Mouse (Mus musculus): ENCODE measurements around the gene Sh2d3c. TPM values are rescaled to one million over a fixed set of nuclear protein-coding genes. Genes with fewer than 3 reads are reported as not detected.

The Sh2d3c gene
- polyA plus RNA-seq, 1 experiment from 2014 or later: 27.6 TPM

DNA sequence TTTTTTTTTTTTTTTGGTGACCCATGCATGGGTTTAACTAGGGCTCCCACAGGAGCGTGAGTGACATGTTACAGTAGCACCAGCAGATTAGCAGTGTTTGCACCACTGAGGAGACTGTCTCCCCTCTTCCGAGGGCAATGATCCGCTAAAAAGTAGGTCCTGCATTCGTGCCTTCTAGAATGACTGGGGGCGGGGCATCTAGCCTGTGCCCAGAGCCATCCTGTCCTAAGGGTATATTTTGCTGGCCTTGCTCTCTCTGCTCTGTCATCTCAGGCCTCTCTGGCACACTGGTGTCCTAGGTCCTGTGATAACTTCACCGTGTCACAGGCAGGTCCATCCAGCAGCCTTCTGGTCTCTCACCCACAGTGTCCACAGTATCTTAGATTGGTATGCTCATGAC, 21.2 kb upstream of the Sh2d3c start:
- H3K9ac ChIP-seq: no peak overlapping the region
- H3K4me2 ChIP-seq (replicated peaks): no peak overlapping the region
- H3K4me1 ChIP-seq: no peaks in the 10 kb centered on the region
- no peak overlapping the region for H3K27ac ChIP-seq (replicated peaks)
- 78% methylated on average over 6 of the region's 6 CpGs for WGBS
- ATAC-seq (ENCODE audit: insufficient number of reproducible peaks, low FRiP score, low TSS enrichment, low read depth): no peak
- H3K27me3 ChIP-seq: no peaks in the 10 kb centered on the region
- no peaks in the 10 kb centered on the region for H3K9me3 ChIP-seq (replicated peaks)
- H3K4me3 ChIP-seq (replicated peaks): no peak overlapping the region
- H3K36me3 ChIP-seq: peaks cover 22% of the 10 kb centered on the region

DNA sequence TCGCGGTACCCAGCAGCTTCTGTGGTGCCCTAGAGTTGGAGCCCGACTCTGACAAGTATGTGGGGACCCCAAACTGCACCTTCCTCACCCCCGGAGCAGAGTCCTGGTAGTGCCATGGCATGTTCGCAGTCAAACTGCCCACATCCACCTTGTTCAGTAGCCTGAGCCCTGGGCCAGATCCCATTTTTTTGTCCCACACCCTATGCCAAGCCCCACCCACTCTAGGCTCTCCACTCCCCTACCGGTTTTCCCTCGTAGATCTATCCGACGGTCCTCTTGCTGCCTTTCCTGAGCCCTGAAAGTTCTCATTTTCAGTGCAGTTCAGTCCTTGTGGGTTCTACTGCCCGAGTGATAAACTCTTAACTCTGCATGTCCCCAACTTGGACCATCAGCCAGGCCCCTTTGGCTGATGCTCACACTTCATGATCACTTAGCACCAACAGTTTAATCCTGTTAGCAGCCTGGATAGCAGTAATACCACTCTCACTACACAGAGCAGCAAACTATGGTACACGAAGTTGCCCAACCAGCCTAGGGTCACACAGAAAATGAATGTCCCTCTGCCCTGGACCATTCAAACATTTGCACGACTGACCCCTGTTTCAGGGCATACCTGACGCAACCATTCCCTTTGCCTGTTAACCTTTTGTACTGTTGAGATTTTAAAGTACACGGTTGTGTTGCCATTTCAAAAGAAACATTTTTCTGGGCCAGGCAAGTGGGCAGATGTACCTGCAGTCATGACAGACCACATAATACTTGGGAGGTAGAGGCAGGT, 19.7 kb upstream of the Sh2d3c start:
- H3K9ac ChIP-seq: no peak overlapping the region
- no peak overlapping the region for H3K27ac ChIP-seq (replicated peaks)
- peaks cover 37% of the 10 kb centered on the region for H3K36me3 ChIP-seq
- no peaks in the 10 kb centered on the region for H3K4me1 ChIP-seq
- H3K27me3 ChIP-seq: no peaks in the 10 kb centered on the region
- no peak for ATAC-seq (ENCODE audit: insufficient number of reproducible peaks, low FRiP score, low TSS enrichment, low read depth)
- no peak overlapping the region for H3K4me3 ChIP-seq (replicated peaks)
- H3K9me3 ChIP-seq (replicated peaks): no peaks in the 10 kb centered on the region
- 84% methylated on average over 14 of the region's 14 CpGs for WGBS
- H3K4me2 ChIP-seq (replicated peaks): no peak overlapping the region

DNA sequence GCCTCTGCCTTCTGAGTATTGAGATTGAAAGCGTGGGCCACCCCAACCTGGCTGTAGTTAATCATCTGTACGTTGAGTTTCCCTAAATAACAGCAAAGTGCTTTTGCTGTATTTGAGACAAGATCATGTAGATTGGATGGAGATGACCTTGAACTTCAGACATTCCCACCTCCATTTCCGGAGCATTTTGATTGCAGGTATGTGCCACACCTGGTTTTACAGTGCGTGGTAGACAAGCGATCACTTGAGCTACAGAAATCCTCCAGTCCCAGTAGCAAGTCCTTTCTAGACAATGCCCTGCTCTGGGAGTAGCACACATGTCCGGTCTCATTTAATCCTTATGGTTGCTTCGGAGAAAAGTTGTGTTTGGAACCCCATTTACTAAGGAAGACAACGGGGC, 17.8 kb upstream of the Sh2d3c start:
- Histone ChIP-seq H3K27ac (replicated peaks) (no peak overlapping the region), H3K4me1 (no peaks in the 10 kb centered on the region), H3K4me2 (replicated peaks) (no peak overlapping the region), H3K9me3 (replicated peaks) (no peaks in the 10 kb centered on the region), H3K9ac (no peak overlapping the region), H3K27me3 (no peaks in the 10 kb centered on the region), H3K36me3 (peaks cover 54% of the 10 kb centered on the region), H3K4me3 (replicated peaks) (no peak overlapping the region)
- 93% methylated on average over 8 of the region's 8 CpGs for WGBS
- ATAC-seq (ENCODE audit: insufficient number of reproducible peaks, low FRiP score, low TSS enrichment, low read depth): no peak

DNA sequence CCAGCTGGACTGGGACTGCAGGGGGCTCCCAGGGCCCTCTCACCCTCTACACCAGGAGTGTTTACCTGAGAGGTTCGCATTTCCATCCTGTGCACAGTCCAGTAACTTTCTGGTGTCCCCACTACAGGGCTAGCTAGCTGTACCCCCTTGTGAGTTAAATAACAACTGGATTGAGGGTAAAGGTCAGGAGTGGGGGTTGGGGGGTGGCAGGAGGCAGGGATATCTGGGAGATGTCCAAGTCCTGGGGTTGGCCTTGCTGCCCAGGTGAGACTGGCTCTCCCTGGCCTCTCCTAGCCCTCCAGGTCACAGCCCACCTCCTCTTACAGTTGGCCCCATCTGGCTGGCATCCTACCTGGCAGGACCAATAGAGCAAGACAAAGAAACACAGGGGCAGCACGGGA, 16.8 kb upstream of the Sh2d3c start, which contains the start of gene Fpgs:
Fpgs (minus strand) TSS at position 125 of the 401 bp plus-strand sequence.
- Histone ChIP-seq H3K27ac (replicated peaks) (no peak within 1 kb of the TSS), H3K9ac (no peak within 1 kb of the TSS), H3K4me2 (replicated peaks) (no peak within 1 kb of the TSS), H3K4me1 (no peaks in the 10 kb centered on the region), H3K36me3 (peaks cover 62% of the 10 kb centered on the region), H3K4me3 (replicated peaks) (no peak within 1 kb of the TSS), H3K27me3 (no peaks in the 10 kb centered on the region), H3K9me3 (replicated peaks) (no peaks in the 10 kb centered on the region)
- no peak for ATAC-seq (ENCODE audit: insufficient number of reproducible peaks, low FRiP score, low TSS enrichment, low read depth)
- 80% methylated on average over 2 of the region's 2 CpGs for WGBS

DNA sequence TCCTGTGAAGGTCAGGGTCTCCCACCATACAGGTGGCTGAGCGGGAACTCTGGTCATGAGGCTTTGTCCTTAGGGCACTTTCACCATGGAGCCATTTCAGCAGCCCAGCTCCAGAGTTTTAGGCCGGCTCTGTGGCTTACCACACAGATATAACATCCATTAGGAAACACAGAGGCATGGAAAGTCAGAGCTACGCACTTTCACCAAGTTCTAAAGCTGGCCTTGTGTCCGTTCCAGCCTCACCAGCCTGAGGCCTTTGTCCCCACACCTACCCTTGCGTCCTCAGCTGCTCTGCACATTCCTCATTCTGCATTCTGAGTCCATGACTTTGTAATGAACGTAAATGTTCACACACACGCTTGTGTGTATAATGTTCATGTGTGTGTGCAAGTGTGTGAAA, 15.8 kb upstream of the Sh2d3c start:
- 88% methylated on average over 7 of the region's 7 CpGs for WGBS
- Histone ChIP-seq H3K27ac (replicated peaks) (no peak overlapping the region), H3K9me3 (replicated peaks) (no peaks in the 10 kb centered on the region), H3K9ac (no peak overlapping the region), H3K36me3 (peaks cover 72% of the 10 kb centered on the region), H3K4me3 (replicated peaks) (no peak overlapping the region), H3K4me1 (no peaks in the 10 kb centered on the region), H3K27me3 (no peaks in the 10 kb centered on the region), H3K4me2 (replicated peaks) (no peak overlapping the region)
- no peak for ATAC-seq (ENCODE audit: insufficient number of reproducible peaks, low FRiP score, low TSS enrichment, low read depth)

DNA sequence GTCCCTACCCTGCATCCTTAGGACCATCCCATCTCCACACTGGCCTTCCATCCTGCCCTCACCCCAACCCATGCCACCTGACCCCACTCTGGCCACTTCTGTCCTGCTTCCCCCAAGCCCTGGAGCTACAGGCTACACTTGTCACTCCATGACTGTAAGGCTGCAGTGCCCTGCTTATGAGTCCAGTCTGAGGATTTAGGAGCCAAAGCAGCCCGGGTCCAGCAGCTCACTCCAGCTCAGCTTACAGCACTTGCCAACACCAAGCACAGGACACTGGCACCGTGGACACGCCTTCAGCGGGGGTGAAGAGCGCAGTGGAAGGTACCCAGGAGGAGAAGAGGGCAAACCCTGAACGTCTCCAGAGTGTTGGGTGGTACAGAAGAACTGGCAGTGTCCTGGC, 13.9 kb upstream of the Sh2d3c start:
- no peaks in the 10 kb centered on the region for H3K27me3 ChIP-seq
- WGBS: 92% methylated on average over 6 of the region's 6 CpGs
- no peak overlapping the region for H3K9ac ChIP-seq
- H3K36me3 ChIP-seq: peaks cover 84% of the 10 kb centered on the region
- H3K4me2 ChIP-seq (replicated peaks): no peak overlapping the region
- no peak overlapping the region for H3K4me3 ChIP-seq (replicated peaks)
- no peak overlapping the region for H3K27ac ChIP-seq (replicated peaks)
- no peak for ATAC-seq (ENCODE audit: insufficient number of reproducible peaks, low FRiP score, low TSS enrichment, low read depth)
- peaks cover 10% of the 10 kb centered on the region for H3K4me1 ChIP-seq
- no peaks in the 10 kb centered on the region for H3K9me3 ChIP-seq (replicated peaks)

DNA sequence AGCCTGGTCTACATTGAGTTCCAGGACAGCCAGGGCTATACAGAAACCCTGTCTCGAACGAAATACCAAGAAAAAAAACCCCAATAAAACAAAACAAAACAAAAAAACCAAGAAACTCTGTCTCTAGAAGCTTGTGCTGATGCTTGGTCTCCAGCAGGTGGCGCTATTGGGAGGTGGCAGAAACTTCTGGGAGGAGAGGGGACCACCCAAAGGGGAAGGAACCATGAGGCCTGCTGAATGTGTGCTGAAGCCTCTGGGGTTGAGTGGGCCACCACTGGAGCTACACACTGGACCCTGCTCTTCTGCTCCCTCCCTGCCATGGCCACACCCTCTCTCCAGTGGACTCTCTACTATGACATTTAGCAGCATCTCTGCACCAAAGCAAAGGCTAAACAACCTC, 12.2 kb upstream of the Sh2d3c start:
- Histone ChIP-seq H3K27ac (replicated peaks) (no peak overlapping the region), H3K4me2 (replicated peaks) (no peak overlapping the region), H3K4me3 (replicated peaks) (no peak overlapping the region), H3K9ac (no peak overlapping the region), H3K36me3 (peaks cover 72% of the 10 kb centered on the region), H3K9me3 (replicated peaks) (no peaks in the 10 kb centered on the region), H3K27me3 (no peaks in the 10 kb centered on the region), H3K4me1 (peaks cover 14% of the 10 kb centered on the region)
- WGBS: 46% methylated on average over 3 of the region's 3 CpGs
- ATAC-seq (ENCODE audit: insufficient number of reproducible peaks, low FRiP score, low TSS enrichment, low read depth): no peak

DNA sequence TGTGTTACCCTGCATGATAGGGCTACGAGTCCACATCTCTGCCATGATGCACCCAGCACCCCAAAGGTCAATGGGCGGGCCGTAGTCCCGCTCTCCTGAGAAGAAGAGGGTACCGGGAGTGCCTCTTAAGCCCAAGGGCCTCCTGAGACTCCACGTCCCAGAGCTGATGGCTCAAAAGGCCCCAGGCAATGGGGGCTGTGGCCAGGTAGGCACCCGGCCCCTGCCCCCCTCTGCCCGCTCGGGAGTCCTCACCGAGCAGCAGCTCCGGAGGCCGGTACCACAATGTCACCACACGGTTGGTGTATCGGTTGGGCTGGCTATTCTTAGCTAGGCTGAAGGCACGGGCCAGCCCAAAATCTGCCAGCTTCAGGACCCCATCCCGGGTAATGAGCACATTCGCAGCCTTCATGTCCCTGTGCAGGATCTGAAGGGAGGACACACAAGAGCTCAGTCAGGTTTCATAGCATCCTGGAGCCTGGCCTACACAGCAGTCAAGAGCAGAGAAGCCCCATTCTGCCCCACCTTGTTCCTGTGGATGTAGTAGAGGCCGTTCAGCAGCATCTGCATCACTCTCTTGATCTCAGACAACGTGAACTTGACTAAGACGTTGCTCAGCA, 11.2 kb upstream of the Sh2d3c start:
- WGBS: 90% methylated on average over 20 of the region's 20 CpGs
- H3K9ac ChIP-seq: no peak overlapping the region
- peaks cover 62% of the 10 kb centered on the region for H3K36me3 ChIP-seq
- no peaks in the 10 kb centered on the region for H3K9me3 ChIP-seq (replicated peaks)
- no peak overlapping the region for H3K4me2 ChIP-seq (replicated peaks)
- H3K4me1 ChIP-seq: peaks cover 24% of the 10 kb centered on the region
- no peaks in the 10 kb centered on the region for H3K27me3 ChIP-seq
- no peak overlapping the region for H3K4me3 ChIP-seq (replicated peaks)
- no peak overlapping the region for H3K27ac ChIP-seq (replicated peaks)
- no peak for ATAC-seq (ENCODE audit: insufficient number of reproducible peaks, low FRiP score, low TSS enrichment, low read depth)

DNA sequence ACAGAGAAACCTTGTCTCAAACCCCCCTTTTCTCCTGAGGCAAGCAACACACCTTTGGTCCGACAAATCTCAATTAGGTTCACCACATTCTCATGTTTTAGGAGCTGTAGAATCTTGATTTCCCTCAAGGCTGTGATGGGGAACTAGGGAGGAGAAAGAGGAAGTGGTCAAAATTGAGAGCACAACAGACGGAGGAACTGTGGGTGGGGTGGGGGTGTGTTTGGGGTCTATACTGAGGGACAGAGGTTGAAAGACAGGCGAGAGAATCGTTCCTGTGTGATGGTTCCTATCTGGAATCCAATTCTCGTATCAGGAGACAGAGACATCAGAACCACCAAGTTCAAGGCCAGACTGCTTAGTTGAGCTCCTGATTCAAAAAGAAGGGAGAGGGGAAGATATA, 10.4 kb upstream of the Sh2d3c start:
- Histone ChIP-seq H3K27me3 (no peaks in the 10 kb centered on the region), H3K36me3 (peaks cover 54% of the 10 kb centered on the region), H3K9ac (no peak overlapping the region), H3K4me1 (peaks cover 31% of the 10 kb centered on the region), H3K4me3 (replicated peaks) (no peak overlapping the region), H3K4me2 (replicated peaks) (no peak overlapping the region), H3K9me3 (replicated peaks) (no peaks in the 10 kb centered on the region), H3K27ac (replicated peaks) (no peak overlapping the region)
- ATAC-seq (ENCODE audit: insufficient number of reproducible peaks, low FRiP score, low TSS enrichment, low read depth): no peak
- WGBS: 83% methylated on average over 5 of the region's 5 CpGs

DNA sequence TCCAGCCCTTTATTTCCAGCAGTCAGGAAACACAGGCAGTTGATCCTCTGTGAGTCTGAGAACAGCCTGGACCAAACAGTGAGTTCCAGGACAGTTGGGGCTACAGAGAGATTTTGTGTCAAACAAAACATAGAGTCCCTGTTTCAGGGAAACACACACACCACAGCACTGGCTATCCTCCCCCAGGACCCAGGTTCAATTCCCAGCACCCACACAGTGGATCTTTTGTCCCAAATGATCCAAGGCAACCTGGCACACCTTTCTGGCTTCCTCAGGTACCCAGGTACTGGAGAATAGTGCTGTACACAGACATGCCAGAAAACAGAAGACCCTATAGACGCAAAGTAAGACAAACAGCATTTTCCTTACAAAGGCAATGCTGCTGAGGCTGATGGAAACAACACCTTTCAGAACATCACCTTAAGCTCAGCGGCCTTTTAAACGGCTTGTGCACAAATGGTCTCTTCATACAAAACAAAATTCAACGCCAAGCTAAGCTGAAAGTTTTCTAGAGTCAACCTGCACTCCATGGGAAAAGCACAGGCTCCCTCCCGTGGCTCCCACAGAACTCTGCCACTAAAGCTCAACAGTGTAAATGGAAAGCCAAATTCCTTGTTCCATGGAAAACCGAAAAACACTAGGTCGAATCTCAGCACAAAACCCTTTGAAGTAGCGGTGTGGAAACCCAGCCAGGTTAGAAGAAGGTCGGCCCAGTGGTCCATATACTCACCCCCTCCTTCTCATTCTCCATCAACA, 9.4 kb upstream of the Sh2d3c start:
- peaks cover 44% of the 10 kb centered on the region for H3K36me3 ChIP-seq
- H3K4me1 ChIP-seq: peaks cover 31% of the 10 kb centered on the region
- 24% methylated on average over 9 of the region's 9 CpGs for WGBS
- peak overlapping the region; percentile 72 for H3K9ac ChIP-seq
- H3K27ac ChIP-seq (replicated peaks): peak overlapping the region; percentile 97
- H3K27me3 ChIP-seq: no peaks in the 10 kb centered on the region
- H3K9me3 ChIP-seq (replicated peaks): no peaks in the 10 kb centered on the region
- ATAC-seq (ENCODE audit: insufficient number of reproducible peaks, low FRiP score, low TSS enrichment, low read depth): no peak
- peak overlapping the region; percentile 85 for H3K4me3 ChIP-seq (replicated peaks)
- H3K4me2 ChIP-seq (replicated peaks): peak overlapping the region; percentile 57

DNA sequence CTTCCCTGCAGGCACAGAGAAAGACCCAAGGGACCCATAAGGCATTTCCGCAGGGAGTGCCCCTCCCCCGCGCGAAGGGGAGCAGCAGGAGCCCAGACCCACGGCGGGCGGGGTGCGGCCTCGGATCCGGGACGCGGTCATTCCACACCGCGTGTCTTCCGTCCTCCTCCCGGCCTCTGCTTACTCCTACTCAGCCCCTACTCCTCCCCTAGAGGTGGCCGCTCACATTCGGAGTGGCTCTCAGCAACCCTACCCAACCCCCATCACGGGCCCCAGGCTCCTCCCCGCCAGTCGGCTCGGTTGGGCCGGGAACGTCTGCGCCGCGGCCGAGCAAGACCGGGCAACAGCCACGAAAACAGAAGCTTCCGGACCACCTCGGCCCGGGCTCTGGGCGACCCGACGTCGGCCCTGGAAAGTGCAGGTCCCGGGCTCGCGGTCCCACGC, 8.7 kb upstream of the Sh2d3c start:
- peaks cover 37% of the 10 kb centered on the region for H3K36me3 ChIP-seq
- ATAC-seq (ENCODE audit: insufficient number of reproducible peaks, low FRiP score, low TSS enrichment, low read depth): peak; percentile 56

More for the DNA sequence above, 8.7 kb upstream of the Sh2d3c start:
- H3K27ac ChIP-seq (replicated peaks): peak overlapping the region; percentile 97
- H3K27me3 ChIP-seq: no peaks in the 10 kb centered on the region
- peaks cover 31% of the 10 kb centered on the region for H3K4me1 ChIP-seq
- H3K9ac ChIP-seq: peak overlapping the region; percentile 72
- WGBS: under 1% methylated on average over 41 of the region's 41 CpGs
- peak overlapping the region; percentile 57 for H3K4me2 ChIP-seq (replicated peaks)
- peak overlapping the region; percentile 85 for H3K4me3 ChIP-seq (replicated peaks)
- H3K9me3 ChIP-seq (replicated peaks): no peaks in the 10 kb centered on the region

Measured in embryonic facial prominence, embryonic 15.5 days (tissue).